Mouse (Mus musculus) midbrain, embryonic 16.5 days (tissue): ENCODE measurements around the gene Hoxa9. TPM values are rescaled to one million over a fixed set of nuclear protein-coding genes. Genes with fewer than 3 reads are reported as not detected.

Source experiments
- ATAC-seq: fragments of 200-750 bp; cut with Nextera tagmentation; 2 replicates; pipeline ENCODE4 v1.8.0; 2017; ENCODE audit warnings: moderate TSS enrichment
- H3K27ac ChIP-seq: fragments of 300-500 bp; sonication (generic); 2 replicates; pipeline ENCODE4 v1.5.1; 2014; ENCODE audit warnings: mild to moderate bottlenecking, low read length, mixed read lengths
- H3K27me3 ChIP-seq: fragments of 300-500 bp; sonication (generic); 2 replicates; pipeline ENCODE4 v1.6.1; 2014; ENCODE audit warnings: low read depth, low read length, mixed read lengths; ENCODE audit not compliant: control insufficient read depth, insufficient read depth
- H3K36me3 ChIP-seq: fragments of 300-500 bp; sonication (generic); 2 replicates; pipeline ENCODE4 v1.6.1; 2014; ENCODE audit warnings: mild to moderate bottlenecking, low read length, moderate library complexity, mixed read lengths; ENCODE audit not compliant: control insufficient read depth, insufficient read depth
- H3K4me1 ChIP-seq: fragments of 300-500 bp; sonication (generic); 2 replicates; pipeline ENCODE4 v1.6.1; 2014; ENCODE audit warnings: mild to moderate bottlenecking, low read length, mixed read lengths; ENCODE audit not compliant: control insufficient read depth, insufficient read depth
- H3K4me2 ChIP-seq: fragments of 300-500 bp; sonication (generic); 2 replicates; pipeline ENCODE4 v1.6.1; 2014; ENCODE audit warnings: mild to moderate bottlenecking, low read length, mixed read lengths
- H3K4me3 ChIP-seq: fragments of 300-500 bp; sonication (generic); 2 replicates; pipeline ENCODE4 v1.5.1; 2014; ENCODE audit warnings: low read depth, mild to moderate bottlenecking, low read length, moderate library complexity, mixed read lengths
- H3K9ac ChIP-seq: fragments of 300-500 bp; sonication (generic); 2 replicates; pipeline ENCODE4 v1.6.1; 2014; ENCODE audit warnings: low read depth, low read length, mixed read lengths
- H3K9me3 ChIP-seq: fragments of 300-500 bp; sonication (generic); replicated peaks from 2 replicates; pipeline ENCODE4 v1.6.1; 2014; ENCODE audit warnings: mild to moderate bottlenecking, low read length, mixed read lengths; ENCODE audit not compliant: control insufficient read depth, poor library complexity, severe bottlenecking
- WGBS: fragments of 180-500 bp; shearing (Covaris S2); extraction: QIAGEN DNeasy Blood & Tissue Kit; methylation state at CpG from one replicate; pipeline ENCODE4 v1.1.7; 2014; 5-methylcytosine and 5-hydroxymethylcytosine counted together
- polyA plus RNA-seq: library from polyadenylated mRNA; unstranded; fragments of >200 nt; fragmentation: Nextera tagmentation; extraction: Ambion mirVana; gene quantifications from 2 replicates; pipeline ENCODE4 v1.2.1, GENCODE M21; 2015

Hoxa9 gene
- polyA plus RNA-seq, 1 experiment from 2014 or later = not detected

DNA sequence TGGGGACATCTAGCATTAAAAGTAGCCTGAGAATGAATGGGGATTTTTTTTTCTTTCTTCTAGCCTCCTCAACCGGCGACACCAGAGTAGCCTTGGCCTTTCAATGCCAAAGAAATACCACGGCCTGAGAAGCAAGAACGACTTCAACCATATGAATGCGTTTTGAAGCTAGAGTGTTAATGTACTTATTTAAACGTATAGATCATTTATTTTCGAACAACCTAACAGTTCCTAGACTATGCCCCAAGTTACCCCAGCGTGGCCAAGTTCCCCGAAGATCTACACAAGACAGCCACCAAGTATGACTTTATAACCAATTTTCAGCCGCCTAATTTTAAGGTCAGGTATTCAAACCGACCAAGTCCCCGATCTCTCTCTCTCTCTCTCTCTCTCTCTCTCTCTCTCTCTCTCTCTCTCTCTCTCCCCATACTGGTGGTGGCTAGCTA is 10.0 kb downstream of the Hoxa9 start:
- Histone ChIP-seq H3K27ac (no peak overlapping the region), H3K27me3 (peaks cover 88% of the 10 kb centered on the region), H3K4me3 (peak overlapping the region; percentile 42), H3K9me3 (no peaks in the 10 kb centered on the region), H3K4me2 (peak overlapping the region; percentile 67), H3K36me3 (no peaks in the 10 kb centered on the region), H3K9ac (no peak overlapping the region), H3K4me1 (peaks cover 3% of the 10 kb centered on the region; the same call in 1 of the 2 replicates)
- no peak for ATAC-seq
- 7% methylated on average over 12 of the region's 12 CpGs for WGBS

DNA sequence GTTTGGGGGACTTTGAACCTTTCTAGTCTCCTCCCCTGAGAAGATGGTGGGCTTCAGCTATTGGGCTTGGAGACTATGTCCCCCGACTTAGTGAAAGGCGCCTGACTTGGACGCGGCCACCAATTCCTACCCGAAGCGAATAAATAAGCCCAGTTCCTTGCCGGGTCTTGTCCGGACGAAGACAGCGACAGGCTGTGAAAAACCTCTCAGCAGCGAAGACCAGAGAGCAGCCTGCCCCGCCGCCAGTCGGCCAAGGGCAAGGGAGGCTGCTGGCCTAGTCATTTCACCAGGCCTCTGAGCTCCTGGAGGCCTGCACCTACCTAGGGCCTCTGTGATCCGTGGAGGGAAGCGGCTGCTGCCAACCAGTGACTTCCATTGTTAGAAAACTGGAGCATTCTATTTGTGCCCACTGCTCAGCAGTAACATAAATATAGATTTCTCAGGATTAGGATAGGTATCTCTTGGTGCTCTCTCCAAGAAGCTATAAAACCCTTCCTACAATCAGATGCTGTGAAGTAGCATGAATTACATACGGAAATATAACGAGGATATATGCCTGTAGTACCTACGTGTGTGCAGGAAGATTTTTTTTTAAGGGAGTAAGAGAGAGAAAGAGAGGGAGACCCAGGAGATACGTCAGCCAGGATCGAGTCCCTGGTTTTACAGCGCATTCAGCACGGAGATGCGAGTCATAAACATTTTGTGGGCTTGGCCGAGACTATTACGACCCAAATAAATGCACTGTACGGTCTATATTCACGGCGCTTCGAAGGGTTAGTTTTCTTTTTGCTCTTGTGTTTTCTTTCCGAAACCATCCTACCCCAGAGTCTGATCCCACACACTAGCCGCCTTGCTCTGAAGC is 10.7 kb downstream of the Hoxa9 start:
- Histone ChIP-seq H3K9ac (no peak overlapping the region), H3K27me3 (peaks cover 88% of the 10 kb centered on the region), H3K9me3 (no peaks in the 10 kb centered on the region), H3K4me2 (no peak overlapping the region), H3K4me1 (peaks cover 3% of the 10 kb centered on the region; the same call in 1 of the 2 replicates), H3K27ac (no peak overlapping the region), H3K36me3 (no peaks in the 10 kb centered on the region), H3K4me3 (no peak overlapping the region)
- no peak for ATAC-seq
- WGBS = 10% methylated on average over 32 of the region's 32 CpGs

DNA sequence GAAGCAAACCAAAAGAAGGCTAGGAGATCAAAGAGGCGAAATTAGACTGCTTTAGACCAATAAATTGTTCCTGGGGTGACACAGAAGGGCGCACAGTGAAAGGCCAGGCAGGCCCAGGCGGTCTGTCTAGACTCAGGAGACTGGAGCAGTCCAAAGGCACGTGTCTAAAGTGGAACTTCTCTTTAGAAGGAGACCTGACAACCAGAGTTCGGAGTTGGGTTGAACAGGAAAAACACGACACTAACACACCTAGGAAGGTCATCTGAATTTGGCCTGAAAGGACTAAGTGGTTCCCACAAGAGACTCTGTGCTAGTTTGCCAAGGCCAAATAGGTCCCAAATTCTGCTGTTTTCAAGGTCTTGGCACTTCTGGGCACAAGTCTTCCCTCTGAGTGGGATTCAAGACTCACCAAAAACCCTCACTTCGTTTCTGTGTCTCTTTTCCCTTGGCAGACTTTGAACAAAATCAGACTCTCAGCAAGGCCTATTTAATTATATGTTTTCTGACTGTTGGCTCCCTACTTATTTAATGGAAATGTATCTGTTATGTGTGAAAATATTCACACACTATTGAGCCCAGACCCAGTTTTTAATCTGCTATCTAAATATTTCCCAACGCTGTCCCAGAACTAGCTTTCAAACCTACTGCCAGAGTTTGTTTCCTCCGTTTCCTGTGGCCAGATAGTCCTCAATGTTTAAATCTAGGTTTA is 11.5 kb downstream of the Hoxa9 start:
- no peak overlapping the region for H3K9ac ChIP-seq
- H3K4me3 ChIP-seq = no peak overlapping the region
- H3K4me1 ChIP-seq = peaks cover 3% of the 10 kb centered on the region; the same call in 1 of the 2 replicates
- no peak overlapping the region for H3K4me2 ChIP-seq
- no peak for ATAC-seq
- no peak overlapping the region for H3K27ac ChIP-seq
- WGBS = 16% methylated on average over 9 of the region's 9 CpGs
- no peaks in the 10 kb centered on the region for H3K36me3 ChIP-seq
- peaks cover 88% of the 10 kb centered on the region for H3K27me3 ChIP-seq
- H3K9me3 ChIP-seq = no peaks in the 10 kb centered on the region

DNA sequence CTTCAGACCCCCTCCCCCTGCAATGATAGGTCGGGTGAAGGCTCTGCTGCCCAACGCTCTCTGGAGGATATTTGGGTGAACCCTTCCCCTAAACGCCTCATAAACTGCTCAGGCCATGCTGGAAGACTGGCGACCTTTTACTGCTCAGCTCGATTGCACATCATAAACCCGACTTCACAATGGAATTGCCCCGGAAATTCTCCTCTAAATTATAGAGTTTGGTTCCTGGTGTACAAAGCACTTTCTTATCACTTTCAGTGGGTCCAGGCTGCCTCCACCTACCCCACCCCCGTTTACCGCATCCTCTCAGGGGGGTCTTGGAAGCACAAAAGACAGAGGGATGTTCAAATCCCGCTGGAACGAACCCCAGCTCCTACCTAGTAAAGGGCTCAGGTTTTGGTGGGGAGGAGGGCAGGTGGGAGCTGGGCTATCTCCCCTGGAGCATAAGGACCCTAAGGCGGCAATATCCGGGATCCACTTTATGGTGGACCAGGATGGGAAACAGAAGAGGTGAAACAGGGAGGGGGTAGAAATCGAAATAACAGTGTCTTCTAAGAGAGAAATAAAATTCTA is 12.2 kb downstream of the Hoxa9 start:
- Histone ChIP-seq H3K4me3 (no peak overlapping the region), H3K9me3 (no peaks in the 10 kb centered on the region), H3K9ac (no peak overlapping the region), H3K36me3 (no peaks in the 10 kb centered on the region), H3K27ac (no peak overlapping the region), H3K4me1 (peaks cover 3% of the 10 kb centered on the region; the same call in 1 of the 2 replicates), H3K4me2 (no peak overlapping the region), H3K27me3 (peaks cover 86% of the 10 kb centered on the region)
- 6% methylated on average over 14 of the region's 14 CpGs for WGBS
- ATAC-seq = no peak

DNA sequence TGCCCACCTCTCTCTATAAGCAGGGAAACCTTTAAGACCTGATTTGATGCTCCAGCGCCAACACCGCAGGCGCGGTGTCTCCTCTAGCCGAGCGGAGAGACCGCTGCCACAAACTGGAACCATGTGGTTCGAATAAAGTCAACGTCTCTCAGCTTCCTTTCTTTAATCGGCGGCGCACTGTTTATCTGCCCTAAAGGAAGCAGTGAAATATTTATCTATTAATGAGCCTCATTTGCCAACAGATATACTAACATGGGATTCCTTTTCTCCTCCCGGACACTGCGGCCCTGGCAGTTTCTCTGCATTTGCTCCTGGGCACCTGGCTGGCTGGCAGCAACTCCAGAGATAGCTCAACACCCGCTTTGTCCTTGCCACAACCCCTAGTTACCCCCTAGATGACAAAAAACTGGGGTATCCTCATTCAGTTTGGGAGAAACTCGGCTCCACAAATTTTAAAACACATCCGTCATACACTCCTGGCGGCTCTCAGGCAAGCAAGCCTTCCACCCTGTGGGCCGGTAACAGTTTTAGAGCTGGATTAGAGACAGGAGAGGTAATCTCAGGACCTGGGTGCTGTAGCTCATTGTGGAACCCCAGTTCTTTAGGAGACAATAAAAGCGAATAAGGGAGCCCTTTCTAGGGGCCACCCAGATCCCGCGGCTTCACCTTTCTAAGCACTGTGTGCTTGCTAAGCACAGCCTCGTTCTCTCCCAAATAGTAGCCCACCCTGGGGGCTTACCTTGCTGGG is 12.8 kb downstream of the Hoxa9 start:
- Histone ChIP-seq H3K4me3 (no peak overlapping the region), H3K27ac (no peak overlapping the region), H3K9ac (no peak overlapping the region), H3K4me2 (no peak overlapping the region), H3K4me1 (peaks cover 3% of the 10 kb centered on the region; the same call in 1 of the 2 replicates), H3K9me3 (no peaks in the 10 kb centered on the region), H3K36me3 (no peaks in the 10 kb centered on the region), H3K27me3 (peaks cover 87% of the 10 kb centered on the region)
- no peak for ATAC-seq
- 4% methylated on average over 23 of the region's 23 CpGs for WGBS

DNA sequence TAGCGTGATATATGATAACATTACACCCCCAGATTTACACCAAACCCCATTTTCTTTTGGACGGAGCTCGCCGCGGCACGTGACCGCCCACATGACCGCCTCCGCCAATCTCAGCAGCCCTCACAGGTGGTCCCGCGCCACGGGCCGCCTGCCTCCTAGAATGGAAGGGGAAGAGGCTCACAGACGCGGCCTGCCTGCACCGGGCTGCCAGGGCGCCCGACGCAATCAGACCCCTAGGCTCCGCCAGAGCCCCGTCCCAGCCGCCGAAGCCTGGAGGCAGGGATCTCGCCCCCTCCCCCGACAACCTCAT is 13.5 kb downstream of the Hoxa9 start:
- ATAC-seq = no peak
- Histone ChIP-seq H3K4me2 (no peak overlapping the region), H3K27me3 (peaks cover 87% of the 10 kb centered on the region), H3K4me1 (peaks cover 3% of the 10 kb centered on the region; the same call in 1 of the 2 replicates), H3K9me3 (no peaks in the 10 kb centered on the region), H3K27ac (no peak overlapping the region), H3K9ac (no peak overlapping the region), H3K4me3 (no peak overlapping the region; the same call in 1 of the 2 replicates), H3K36me3 (no peaks in the 10 kb centered on the region)
- 0% methylated on average over 25 of the region's 25 CpGs for WGBS

DNA sequence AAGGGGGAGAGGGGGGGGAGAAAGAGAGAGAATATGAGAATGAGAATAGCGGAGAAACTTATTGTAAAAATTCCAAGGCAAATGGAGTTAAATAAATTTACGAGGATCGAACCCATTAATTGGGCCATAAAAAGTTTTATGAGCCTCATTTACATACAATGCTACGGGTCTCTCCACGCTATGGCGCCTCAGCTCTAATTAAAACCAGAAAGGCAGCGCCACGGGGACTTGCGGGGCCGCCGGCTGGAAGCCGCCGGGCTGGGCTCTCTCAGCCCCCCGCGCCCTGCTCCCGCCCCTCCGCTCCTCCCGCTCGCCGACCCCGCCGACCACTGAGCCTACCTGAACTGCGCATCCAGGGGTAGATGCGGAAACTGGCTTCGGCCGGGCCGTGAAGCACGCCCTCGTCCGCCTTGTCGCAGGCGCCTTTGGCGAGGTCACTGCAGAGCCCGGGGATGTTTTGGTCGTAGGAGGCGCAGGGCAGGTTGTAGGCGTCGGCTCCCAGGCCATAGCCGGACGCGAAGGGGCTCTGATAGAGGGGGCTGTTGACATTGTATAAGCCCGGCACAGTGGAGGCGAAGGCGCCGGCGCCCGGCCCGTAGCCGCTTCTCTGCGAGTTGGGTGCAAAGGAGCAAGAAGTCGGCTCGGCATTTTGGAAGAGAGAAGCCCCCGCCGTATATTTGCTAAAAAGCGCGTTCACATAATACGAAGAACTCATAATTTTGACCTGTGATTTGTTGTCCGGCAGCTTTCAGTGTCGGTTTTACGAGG is 14.0 kb downstream of the Hoxa9 start:
- ATAC-seq = no peak
- Histone ChIP-seq H3K27me3 (peaks cover 87% of the 10 kb centered on the region), H3K4me1 (peaks cover 3% of the 10 kb centered on the region; the same call in 1 of the 2 replicates)

More for the DNA sequence above, 14.0 kb downstream of the Hoxa9 start:
- H3K27ac ChIP-seq = no peak overlapping the region
- H3K4me3 ChIP-seq = no peak overlapping the region; the same call in 1 of the 2 replicates
- H3K36me3 ChIP-seq = no peaks in the 10 kb centered on the region
- 2% methylated on average over 60 of the region's 60 CpGs for WGBS
- H3K9me3 ChIP-seq = no peaks in the 10 kb centered on the region
- no peak overlapping the region for H3K9ac ChIP-seq
- H3K4me2 ChIP-seq = no peak overlapping the region
